Mouse (Mus musculus) neural tube, embryonic 10.5 days (tissue): ENCODE data around the gene Cdr2.
"Not testable (repeated sequence)": the region's sequence is repeated elsewhere in the genome, so short reads cannot be mapped to it uniquely, and the experiment has no call there.

Experiments used
- DNase-seq: peaks from one replicate; pipeline ENCODE4 v3.0.0-alpha.2; 2017; ENCODE audit warnings: low spot score; ENCODE audit errors: extremely low spot score

Cdr2 gene

DNA sequence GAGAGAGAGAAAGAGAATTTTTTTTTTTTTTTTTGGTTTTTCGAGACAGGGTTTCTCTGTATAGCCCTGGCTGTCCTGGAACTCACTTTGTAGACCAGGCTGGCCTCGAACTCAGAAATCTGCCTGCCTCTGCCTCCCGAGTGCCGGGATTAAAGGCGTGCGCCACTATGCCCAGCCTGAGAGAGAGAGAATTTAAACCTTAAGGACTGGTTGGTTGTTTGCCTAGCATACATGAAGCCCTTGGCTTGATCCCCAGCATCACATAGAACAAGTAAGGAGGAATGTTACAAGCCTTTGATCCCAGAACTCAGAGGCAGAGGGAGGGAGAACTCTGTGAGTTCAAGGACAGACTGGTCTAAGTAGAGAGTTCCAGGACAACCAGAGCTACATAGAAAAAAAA is 70.8 kb downstream of the Cdr2 start:
- DNase-seq = not testable (repeated sequence)

DNA sequence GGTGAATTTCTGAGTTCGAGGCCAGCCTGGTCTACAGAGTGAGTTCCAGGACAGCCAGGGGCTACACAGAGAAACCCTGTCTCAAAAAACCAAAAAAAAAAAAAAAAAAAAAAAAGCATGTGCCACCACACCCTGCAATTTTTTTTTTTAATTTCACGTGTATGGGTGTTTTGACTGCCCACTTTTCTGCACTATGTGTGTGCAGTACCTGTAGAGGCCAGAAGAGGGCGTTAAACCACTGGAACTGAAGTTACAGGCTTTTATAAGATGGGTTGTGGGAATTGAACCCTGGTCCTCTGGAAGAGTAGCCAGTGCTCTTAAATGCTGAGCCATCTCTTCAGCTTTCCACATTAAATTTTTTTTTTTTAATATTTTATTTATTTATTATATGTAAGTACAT is 71.9 kb downstream of the Cdr2 start:
- not testable (repeated sequence) for DNase-seq
